Mouse (Mus musculus) limb, embryonic 13.5 days (tissue): Measurements from ENCODE around the gene Slc38a11. TPM values are rescaled to one million over a fixed set of nuclear protein-coding genes. Genes with fewer than 3 reads are reported as not detected.

Experiments used
- ATAC-seq: fragments of 200-750 bp; cut with Nextera tagmentation; 2 replicates; pipeline ENCODE4 v1.8.0; 2017; ENCODE audit warnings: low read depth, moderate number of reproducible peaks, moderate TSS enrichment; ENCODE audit not compliant: low FRiP score
- H3K27ac ChIP-seq: fragments of 300-500 bp; sonication (generic); 2 replicates; pipeline ENCODE4 v1.5.1; 2015; ENCODE audit warnings: inconsistent platforms, mild to moderate bottlenecking, moderate library complexity
- H3K27me3 ChIP-seq: fragments of 300-500 bp; sonication (generic); 2 replicates; pipeline ENCODE4 v1.6.1; 2015; ENCODE audit warnings: mild to moderate bottlenecking, inconsistent platforms
- H3K36me3 ChIP-seq: fragments of 300-500 bp; sonication (generic); 2 replicates; pipeline ENCODE4 v1.6.1; 2015; ENCODE audit warnings: inconsistent platforms, mild to moderate bottlenecking, moderate library complexity
- H3K4me1 ChIP-seq: fragments of 300-500 bp; sonication (generic); 2 replicates; pipeline ENCODE4 v1.6.1; 2015; ENCODE audit warnings: inconsistent platforms
- H3K4me2 ChIP-seq: fragments of 300-500 bp; sonication (generic); replicated peaks from 2 replicates; pipeline ENCODE4 v1.6.1; 2015; ENCODE audit warnings: inconsistent platforms, mild to moderate bottlenecking, moderate library complexity
- H3K4me3 ChIP-seq: fragments of 300-500 bp; sonication (generic); 2 replicates; pipeline ENCODE4 v1.5.1; 2015; ENCODE audit warnings: moderate library complexity, mild to moderate bottlenecking, inconsistent platforms
- H3K9ac ChIP-seq: fragments of 300-500 bp; sonication (generic); 2 replicates; pipeline ENCODE4 v1.6.1; 2015; ENCODE audit warnings: mild to moderate bottlenecking, inconsistent platforms
- H3K9me3 ChIP-seq: fragments of 300-500 bp; sonication (generic); 2 replicates; pipeline ENCODE4 v1.6.1; 2016; ENCODE audit warnings: inconsistent platforms
- WGBS: fragments of 180-500 bp; shearing (Covaris S2); methylation state at CpG from one replicate; pipeline ENCODE4 v1.1.7; 2015; 5-methylcytosine and 5-hydroxymethylcytosine counted together
- polyA plus RNA-seq: library from polyadenylated mRNA; unstranded; fragments of >200 nt; fragmentation: Nextera tagmentation; extraction: Ambion mirVana; gene quantifications from 2 replicates; pipeline ENCODE4 v1.2.1, GENCODE M21; 2015

Gene Slc38a11
- polyA plus RNA-seq, result 0.45 and 0.75 TPM in 2 replicates

GRCm38 (mm10) chr2:65363828-65364497 is at the start of gene Slc38a11:
Gene Slc38a11 (minus strand): TSS chr2:65364034.
- H3K27me3 ChIP-seq, result no peaks in the 10 kb centered on the region
- 0 out of 2 replicates have a peak, but pooled peaks have one; percentile 36 for ATAC-seq
- 6% methylated on average over 18 of the region's 18 CpGs for WGBS
- H3K9me3 ChIP-seq, result no peaks in the 10 kb centered on the region
- H3K4me2 ChIP-seq, result peak within 1 kb of the TSS; percentile 59
- H3K9ac ChIP-seq, result 0 out of 2 replicates have a peak within 1 kb of the TSS, but pooled peaks have one; percentile 40
- H3K4me3 ChIP-seq, result peak within 1 kb of the TSS; percentile 25
- no peaks in the 10 kb centered on the region for H3K36me3 ChIP-seq
- H3K4me1 ChIP-seq, result peaks cover 9% of the 10 kb centered on the region
- H3K27ac ChIP-seq, result no peak within 1 kb of the TSS

- ATAC-seq, result no peak
- Histone ChIP-seq H3K27me3 (no peaks in the 10 kb centered on the region), H3K9ac (no peak overlapping the region), H3K27ac (no peak overlapping the region), H3K4me3 (no peak overlapping the region), H3K36me3 (no peaks in the 10 kb centered on the region), H3K4me2 (no peak overlapping the region), H3K4me1 (no peaks in the 10 kb centered on the region), H3K9me3 (no peaks in the 10 kb centered on the region)
- WGBS, result 89% methylated on average over 2 of the region's 2 CpGs
Measured at GRCm38 (mm10) chr2:65407110-65407509, 43.3 kb upstream of the Slc38a11 start.

GRCm38 (mm10) chr2:65405407-65405806 is 41.6 kb upstream of the Slc38a11 start:
- ATAC-seq, result no peak
- no peaks in the 10 kb centered on the region for H3K9me3 ChIP-seq
- no peak overlapping the region for H3K9ac ChIP-seq
- H3K4me1 ChIP-seq, result no peaks in the 10 kb centered on the region
- no peaks in the 10 kb centered on the region for H3K27me3 ChIP-seq
- WGBS, result 94% methylated on average over 1 of the region's 1 CpGs
- H3K36me3 ChIP-seq, result no peaks in the 10 kb centered on the region
- no peak overlapping the region for H3K4me3 ChIP-seq
- no peak overlapping the region for H3K4me2 ChIP-seq
- H3K27ac ChIP-seq, result no peak overlapping the region

GRCm38 (mm10) chr2:65402001-65402400 is 38.2 kb upstream of the Slc38a11 start:
- Histone ChIP-seq H3K36me3 (no peaks in the 10 kb centered on the region), H3K9ac (no peak overlapping the region), H3K27ac (no peak overlapping the region), H3K4me1 (no peaks in the 10 kb centered on the region), H3K27me3 (no peaks in the 10 kb centered on the region), H3K4me2 (no peak overlapping the region), H3K9me3 (no peaks in the 10 kb centered on the region), H3K4me3 (no peak overlapping the region)
- 60% methylated on average over 5 of the region's 5 CpGs for WGBS
- ATAC-seq, result no peak

- Histone ChIP-seq H3K9me3 (no peaks in the 10 kb centered on the region), H3K4me3 (no peak overlapping the region), H3K27ac (no peak overlapping the region), H3K4me1 (no peaks in the 10 kb centered on the region), H3K9ac (no peak overlapping the region), H3K36me3 (no peaks in the 10 kb centered on the region), H3K27me3 (no peaks in the 10 kb centered on the region), H3K4me2 (no peak overlapping the region)
- no peak for ATAC-seq
- 86% methylated on average over 5 of the region's 5 CpGs for WGBS
Measured at GRCm38 (mm10) chr2:65399938-65400337, 36.1 kb upstream of the Slc38a11 start.

GRCm38 (mm10) chr2:65396128-65396527 is 32.3 kb upstream of the Slc38a11 start:
- Histone ChIP-seq H3K27me3 (no peaks in the 10 kb centered on the region), H3K27ac (no peak overlapping the region), H3K4me2 (no peak overlapping the region), H3K9me3 (no peaks in the 10 kb centered on the region), H3K4me1 (no peaks in the 10 kb centered on the region), H3K36me3 (no peaks in the 10 kb centered on the region), H3K4me3 (no peak overlapping the region), H3K9ac (no peak overlapping the region)
- 20% methylated on average over 3 of the region's 3 CpGs for WGBS
- ATAC-seq, result 0 out of 2 replicates have a peak, but pooled peaks have one; percentile 48

GRCm38 (mm10) chr2:65393061-65393460 is 29.2 kb upstream of the Slc38a11 start:
- Histone ChIP-seq H3K4me2 (no peak overlapping the region), H3K27me3 (no peaks in the 10 kb centered on the region)
- ATAC-seq, result no peak

GRCm38 (mm10) chr2:65391322-65391721 is 27.5 kb upstream of the Slc38a11 start:
- Histone ChIP-seq H3K4me3 (no peak overlapping the region), H3K4me1 (no peaks in the 10 kb centered on the region), H3K36me3 (no peaks in the 10 kb centered on the region), H3K9me3 (no peaks in the 10 kb centered on the region), H3K4me2 (no peak overlapping the region), H3K9ac (no peak overlapping the region), H3K27ac (no peak overlapping the region), H3K27me3 (no peaks in the 10 kb centered on the region)
- WGBS, result 86% methylated on average over 6 of the region's 6 CpGs
- no peak for ATAC-seq

More at GRCm38 (mm10) chr2:65393061-65393460, 29.2 kb upstream of the Slc38a11 start:
- H3K9ac ChIP-seq, result no peak overlapping the region
- no peaks in the 10 kb centered on the region for H3K4me1 ChIP-seq
- H3K27ac ChIP-seq, result no peak overlapping the region
- H3K36me3 ChIP-seq, result no peaks in the 10 kb centered on the region
- WGBS, result 74% methylated on average over 4 of the region's 4 CpGs
- H3K9me3 ChIP-seq, result no peaks in the 10 kb centered on the region
- no peak overlapping the region for H3K4me3 ChIP-seq

GRCm38 (mm10) chr2:65384815-65385214 is 21.0 kb upstream of the Slc38a11 start:
- WGBS, result 92% methylated on average over 6 of the region's 6 CpGs
- Histone ChIP-seq H3K36me3 (no peaks in the 10 kb centered on the region), H3K27me3 (no peaks in the 10 kb centered on the region), H3K4me2 (no peak overlapping the region), H3K9ac (no peak overlapping the region), H3K4me3 (no peak overlapping the region), H3K9me3 (no peaks in the 10 kb centered on the region), H3K4me1 (peaks cover 15% of the 10 kb centered on the region), H3K27ac (no peak overlapping the region)
- no peak for ATAC-seq

- Histone ChIP-seq H3K4me3 (no peak overlapping the region), H3K4me1 (peaks cover 15% of the 10 kb centered on the region), H3K36me3 (no peaks in the 10 kb centered on the region), H3K4me2 (no peak overlapping the region), H3K9ac (no peak overlapping the region), H3K9me3 (no peaks in the 10 kb centered on the region), H3K27me3 (no peaks in the 10 kb centered on the region), H3K27ac (no peak overlapping the region)
- peak; percentile 90; the same call in 1 of the 2 replicates for ATAC-seq
- WGBS, result under 1% methylated on average over 4 of the region's 4 CpGs
Measured at GRCm38 (mm10) chr2:65382485-65382884, 18.7 kb upstream of the Slc38a11 start.

GRCm38 (mm10) chr2:65378425-65378824 is 14.6 kb upstream of the Slc38a11 start:
- no peak overlapping the region for H3K9ac ChIP-seq
- no peak overlapping the region for H3K27ac ChIP-seq
- H3K27me3 ChIP-seq, result no peaks in the 10 kb centered on the region
- H3K4me2 ChIP-seq, result no peak overlapping the region
- ATAC-seq, result no peak
- H3K9me3 ChIP-seq, result no peaks in the 10 kb centered on the region
- peaks cover 12% of the 10 kb centered on the region for H3K4me1 ChIP-seq
- WGBS, result 59% methylated on average over 4 of the region's 4 CpGs
- H3K36me3 ChIP-seq, result no peaks in the 10 kb centered on the region
- H3K4me3 ChIP-seq, result no peak overlapping the region

- no peaks in the 10 kb centered on the region for H3K36me3 ChIP-seq
- H3K4me3 ChIP-seq, result no peak overlapping the region
- H3K9me3 ChIP-seq, result no peaks in the 10 kb centered on the region
- no peak overlapping the region for H3K9ac ChIP-seq
- H3K27ac ChIP-seq, result no peak overlapping the region
- H3K4me1 ChIP-seq, result no peaks in the 10 kb centered on the region
- no peak overlapping the region for H3K4me2 ChIP-seq
- no peak for ATAC-seq
- no peaks in the 10 kb centered on the region for H3K27me3 ChIP-seq
- WGBS, result 85% methylated on average over 5 of the region's 5 CpGs
Measured at GRCm38 (mm10) chr2:65374410-65374809, 10.6 kb upstream of the Slc38a11 start.

- ATAC-seq, result no peak
- H3K27me3 ChIP-seq, result no peaks in the 10 kb centered on the region
- H3K4me3 ChIP-seq, result no peak overlapping the region
- H3K4me2 ChIP-seq, result no peak overlapping the region
- WGBS, result 84% methylated on average over 4 of the region's 4 CpGs
- no peaks in the 10 kb centered on the region for H3K4me1 ChIP-seq
- H3K9ac ChIP-seq, result no peak overlapping the region
- no peaks in the 10 kb centered on the region for H3K9me3 ChIP-seq
- no peak overlapping the region for H3K27ac ChIP-seq
- H3K36me3 ChIP-seq, result no peaks in the 10 kb centered on the region
Measured at GRCm38 (mm10) chr2:65373076-65373475, 9.2 kb upstream of the Slc38a11 start.
